Mouse (Mus musculus) right cerebral cortex, adult 2 months (tissue): ENCODE results near the gene Tlx2.

Experiments
- DNase-seq, 2 experiments: peaks; one replicate each; pipeline ENCODE4 v3.0.0; 2021 to 2022; ENCODE audit warnings: low spot score in 2 of 2

Tlx2 gene

DNA sequence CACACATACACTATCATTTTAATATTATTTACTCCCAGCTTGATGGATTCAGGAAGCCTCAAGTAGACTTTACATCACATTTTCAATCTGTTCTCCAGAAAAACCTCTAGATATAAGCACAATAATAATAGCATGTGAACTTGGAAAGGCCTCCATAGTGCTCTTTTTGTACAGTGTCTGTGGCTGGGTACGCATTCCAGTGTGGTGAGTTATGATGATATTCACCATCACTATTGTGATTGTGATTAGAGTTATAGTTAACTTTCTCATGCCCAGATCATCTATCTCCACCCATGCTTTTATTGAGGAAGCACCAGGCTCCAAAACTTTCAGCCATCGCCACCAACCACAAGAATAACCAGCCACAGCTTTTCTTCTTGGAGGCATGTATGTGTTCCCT, 46.3 kb downstream of the Tlx2 start:
- DNase-seq = no peak

GRCm38 (mm10) chr6:83023008-83023407, 47.1 kb downstream of the Tlx2 start:
- DNase-seq = no peak

GRCm38 (mm10) chr6:83020836-83021593, 49.1 kb downstream of the Tlx2 start:
- no peak for DNase-seq

DNA sequence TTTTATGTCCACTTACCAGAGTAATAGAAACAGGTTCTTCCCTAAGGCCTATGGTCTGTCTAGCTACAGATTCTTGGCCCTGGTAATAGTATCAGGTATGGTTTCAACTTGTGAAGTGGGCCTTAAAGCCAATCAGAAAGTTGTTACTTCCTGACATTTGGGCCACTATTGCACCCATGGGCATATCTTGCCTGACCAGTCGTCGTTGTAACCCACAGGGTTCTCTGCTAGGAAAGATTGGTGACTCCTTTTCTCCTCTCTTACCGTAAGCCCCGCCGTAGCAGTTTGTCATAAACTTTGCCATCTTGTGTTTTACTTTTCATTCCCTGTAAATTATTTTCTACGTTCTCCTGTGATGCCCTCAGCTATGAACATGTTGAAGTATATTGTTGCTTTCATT, 50.0 kb downstream of the Tlx2 start:
- DNase-seq = no peak

GRCm38 (mm10) chr6:83019044-83019443, 51.0 kb downstream of the Tlx2 start:
- no peak for DNase-seq
